Mouse (Mus musculus) natural killer cell, adult 2 months (primary cell): ENCODE results near the gene Farsa.

Source experiments
- DNase-seq, 2 experiments: peaks; one replicate each; pipeline ENCODE4 v3.0.0; 2022; ENCODE audit warnings: low spot score in 2 of 2

Gene Farsa

DNA sequence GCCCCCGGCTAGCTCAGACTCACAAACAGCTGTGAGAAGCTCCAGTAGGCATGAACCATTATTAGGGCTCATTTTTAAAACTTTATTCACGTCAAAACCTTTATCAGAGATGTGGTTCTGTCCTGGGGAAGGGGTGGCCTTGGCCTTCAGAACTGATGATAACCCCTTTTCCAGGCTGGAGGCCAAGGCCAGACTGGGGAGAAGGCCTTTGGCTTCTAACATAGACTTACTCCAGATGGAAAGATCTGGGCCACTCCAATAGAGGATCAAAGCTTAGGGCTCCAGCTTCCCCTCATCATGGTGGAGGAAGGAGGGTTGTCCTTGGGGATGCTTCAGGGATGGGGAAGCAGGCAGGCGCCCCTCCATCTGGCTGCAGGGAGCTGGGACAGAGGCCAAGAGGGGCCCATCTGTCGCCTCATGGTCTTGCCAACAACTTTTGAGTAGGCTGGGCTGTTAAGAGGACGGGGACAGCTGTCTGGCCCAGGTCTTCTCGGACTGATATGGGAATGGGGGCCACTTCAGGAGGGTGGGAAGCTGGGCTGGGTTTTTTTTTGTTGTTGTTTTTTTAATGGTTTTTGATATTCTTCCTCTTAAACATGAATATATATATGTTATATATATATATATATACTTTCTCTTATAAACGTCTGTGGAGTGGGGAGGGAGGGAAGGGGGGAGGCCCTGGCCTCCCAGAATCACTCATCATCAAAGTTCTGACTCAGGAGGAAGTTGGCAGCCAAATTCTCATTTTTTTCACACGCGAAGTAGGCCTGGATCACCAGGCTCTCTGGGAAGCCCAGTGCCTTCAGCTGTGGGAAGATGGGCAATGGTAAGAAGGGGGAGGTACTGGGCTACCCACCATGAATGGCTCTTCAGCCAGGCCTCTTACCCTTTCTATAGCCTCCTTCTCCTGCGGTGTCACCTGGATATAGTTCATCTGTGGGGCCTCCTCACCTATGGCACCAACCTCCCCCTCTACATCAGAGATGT lies 21.6 kb upstream of the Farsa start:
- no peak for DNase-seq

DNA sequence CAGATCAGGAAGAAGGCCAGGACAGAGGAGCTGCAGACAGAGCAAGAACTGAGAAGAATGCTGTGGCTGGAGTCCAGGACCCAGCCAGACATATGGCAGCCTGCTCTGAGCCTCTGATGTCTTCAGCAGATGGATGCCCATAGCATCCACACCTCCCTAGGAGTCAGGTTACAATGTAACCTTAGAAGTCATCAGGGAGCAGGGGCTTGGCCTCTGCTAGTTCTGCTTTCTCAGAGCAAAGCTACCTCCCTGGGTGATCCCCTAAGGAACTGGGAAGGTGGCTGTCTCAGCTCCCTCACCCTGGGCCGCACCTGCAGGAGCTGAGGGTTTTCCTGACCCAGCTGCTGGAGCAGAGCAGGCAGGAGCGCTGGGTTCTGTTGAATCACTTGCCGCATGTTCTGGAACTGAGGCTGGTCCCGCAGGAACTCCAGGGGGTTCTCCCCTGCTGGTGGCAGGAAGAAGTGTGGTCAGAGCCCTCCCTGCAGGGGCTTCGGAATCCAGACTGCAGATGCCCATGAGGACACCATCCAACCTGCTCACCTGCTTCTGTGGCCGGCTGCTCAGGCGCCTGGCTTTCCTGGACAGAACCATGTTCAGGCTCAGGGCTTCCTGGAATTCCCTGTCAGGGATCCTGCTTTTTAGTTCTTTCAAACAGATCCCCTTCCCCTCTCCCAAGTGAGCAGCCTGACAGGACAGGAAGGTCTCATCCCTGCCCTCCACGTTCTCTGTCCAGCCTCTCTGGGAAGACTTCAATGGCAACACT lies 19.5 kb upstream of the Farsa start:
- DNase-seq = no peak

DNA sequence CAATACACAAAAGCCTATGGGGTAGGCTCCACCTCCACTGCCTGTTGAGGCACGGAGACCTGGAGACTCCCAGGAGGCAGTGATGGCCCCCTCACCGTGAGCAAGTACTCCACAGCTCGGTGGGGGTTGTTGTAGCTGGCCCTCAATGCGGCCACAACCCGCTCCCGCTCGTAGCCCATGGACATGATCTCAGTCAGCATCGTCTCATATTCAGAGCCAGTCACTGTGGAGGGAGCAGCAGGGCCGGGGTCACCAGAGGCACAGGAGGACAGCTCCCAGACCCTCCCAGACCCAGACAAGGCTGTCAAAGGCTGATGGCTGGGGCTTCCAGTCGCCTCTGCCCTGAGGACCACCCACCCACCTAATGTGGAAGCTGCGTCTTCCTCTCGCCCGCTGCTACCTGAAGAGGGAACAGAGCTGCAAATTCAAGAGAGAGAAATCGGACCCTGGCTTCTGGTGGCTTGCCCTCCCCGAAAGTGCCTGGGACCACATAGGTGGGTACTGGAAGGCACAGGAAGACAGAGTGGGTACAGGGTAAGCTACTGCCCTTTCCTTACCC lies 18.8 kb upstream of the Farsa start:
- DNase-seq = no peak

DNA sequence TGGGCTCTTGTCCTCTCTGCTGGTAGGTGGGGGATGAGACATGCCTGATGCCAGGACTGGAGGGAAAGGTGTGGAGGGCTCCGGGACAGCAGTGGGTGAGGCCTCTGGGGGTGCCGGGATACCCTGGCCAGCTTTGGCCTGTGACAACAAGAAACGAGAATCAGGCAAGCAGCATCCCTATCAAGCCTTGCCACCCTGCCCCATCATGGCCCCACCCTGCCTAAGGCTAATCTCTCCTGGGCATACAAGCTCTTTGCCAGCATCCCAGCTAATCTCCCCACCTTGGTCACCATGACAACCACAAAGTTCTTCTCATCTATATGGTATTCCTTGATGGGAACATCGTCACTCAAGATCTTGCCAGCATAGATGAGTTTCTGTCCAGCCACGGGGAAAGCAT lies 18.3 kb upstream of the Farsa start:
- no peak for DNase-seq

DNA sequence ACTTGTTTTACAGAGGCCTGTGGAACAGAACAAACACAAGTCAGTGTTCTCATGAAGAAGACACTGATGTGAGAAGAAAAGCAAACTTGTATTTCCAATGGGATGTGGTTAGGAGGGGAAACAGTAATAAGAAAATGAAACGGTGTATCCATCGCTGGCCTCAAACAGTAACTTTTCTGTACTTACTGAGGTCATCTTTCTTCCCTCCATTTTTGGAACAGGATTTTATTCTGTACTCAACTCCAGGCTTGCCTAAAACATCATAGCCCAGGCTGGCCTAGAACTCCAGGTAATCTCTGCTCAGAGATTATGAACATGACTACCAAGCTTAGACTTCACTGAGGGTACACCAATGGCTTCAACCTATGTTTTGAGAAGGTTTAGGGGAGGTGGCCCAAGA lies 17.4 kb upstream of the Farsa start:
- no peak for DNase-seq

DNA sequence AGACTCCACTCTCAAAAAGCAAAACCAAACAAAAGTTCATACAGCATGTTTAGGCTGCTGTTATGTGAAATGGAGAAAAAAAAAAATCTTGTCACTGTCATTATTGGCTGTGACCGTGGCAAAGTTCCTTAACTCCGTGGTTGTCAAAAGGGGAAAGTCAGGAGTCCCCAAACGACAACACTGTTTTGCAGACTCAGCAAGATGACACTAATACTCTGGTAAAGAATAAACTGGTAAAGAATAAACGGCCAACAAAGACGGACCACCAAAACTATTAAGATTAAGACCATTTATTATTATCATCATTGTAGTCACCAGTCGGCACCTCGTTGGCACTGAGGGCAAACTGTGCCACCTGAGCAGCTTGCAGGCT lies 16.9 kb upstream of the Farsa start:
- DNase-seq = no peak

DNA sequence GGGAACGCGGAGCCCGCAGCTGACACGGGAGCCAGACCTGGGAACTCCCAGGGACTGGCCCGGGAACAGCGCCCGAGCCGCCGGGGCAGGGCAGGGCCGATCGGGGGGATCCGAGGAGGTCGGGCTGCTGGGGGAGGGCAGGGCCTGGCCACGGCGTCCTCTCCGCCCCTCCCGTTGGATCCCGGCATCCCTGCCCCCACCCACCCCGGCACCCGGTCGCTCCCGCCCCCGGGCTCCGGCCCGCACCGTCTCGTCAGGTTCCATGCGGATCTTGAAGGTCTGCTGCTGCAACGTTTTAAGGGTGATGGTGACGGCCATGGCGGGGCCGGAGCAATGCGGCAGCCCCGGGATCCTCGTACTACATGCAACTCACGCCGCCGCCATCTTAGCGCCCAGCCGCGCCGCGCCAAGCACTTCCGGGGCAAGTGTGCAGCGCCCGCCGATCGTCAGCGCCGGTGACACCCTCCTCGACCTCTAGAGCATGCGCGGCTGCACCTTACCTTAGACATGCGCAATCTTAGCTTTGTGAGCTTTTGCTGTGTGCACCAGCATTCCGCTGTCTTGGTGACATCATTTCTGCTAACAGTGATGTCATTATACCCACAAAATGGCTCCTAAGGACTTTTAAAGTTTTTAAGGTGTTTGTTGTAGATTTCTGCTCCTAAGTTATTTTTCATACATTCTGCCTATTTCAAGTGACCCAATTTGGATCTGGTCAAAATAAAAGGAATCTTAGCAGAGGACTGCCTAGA lies 16.4 kb upstream of the Farsa start, which contains the start of gene Rad23a:
Rad23a (minus strand) TSS at position 418 of the 752 bp plus-strand sequence.
- DNase-seq = peak; percentile 92 to 93

DNA sequence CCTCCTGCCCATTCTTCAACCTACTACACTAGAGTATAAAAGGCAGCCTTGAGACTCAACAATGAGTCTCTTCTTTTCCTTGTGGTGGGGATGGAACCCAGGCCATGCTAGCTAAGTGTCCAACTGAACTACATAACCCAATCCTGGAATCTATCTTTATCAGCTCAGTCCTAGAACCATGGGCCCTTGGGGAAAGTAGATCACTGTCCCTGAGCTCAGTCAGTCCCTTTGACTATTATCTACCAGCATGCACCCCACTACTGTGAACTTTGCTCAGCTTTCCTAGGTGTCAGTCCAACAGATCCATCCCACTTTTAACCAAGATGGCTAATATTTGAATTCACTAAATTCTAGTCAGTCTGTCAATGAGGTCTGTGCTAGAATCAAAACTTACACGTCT lies 15.3 kb upstream of the Farsa start:
- DNase-seq = no peak

DNA sequence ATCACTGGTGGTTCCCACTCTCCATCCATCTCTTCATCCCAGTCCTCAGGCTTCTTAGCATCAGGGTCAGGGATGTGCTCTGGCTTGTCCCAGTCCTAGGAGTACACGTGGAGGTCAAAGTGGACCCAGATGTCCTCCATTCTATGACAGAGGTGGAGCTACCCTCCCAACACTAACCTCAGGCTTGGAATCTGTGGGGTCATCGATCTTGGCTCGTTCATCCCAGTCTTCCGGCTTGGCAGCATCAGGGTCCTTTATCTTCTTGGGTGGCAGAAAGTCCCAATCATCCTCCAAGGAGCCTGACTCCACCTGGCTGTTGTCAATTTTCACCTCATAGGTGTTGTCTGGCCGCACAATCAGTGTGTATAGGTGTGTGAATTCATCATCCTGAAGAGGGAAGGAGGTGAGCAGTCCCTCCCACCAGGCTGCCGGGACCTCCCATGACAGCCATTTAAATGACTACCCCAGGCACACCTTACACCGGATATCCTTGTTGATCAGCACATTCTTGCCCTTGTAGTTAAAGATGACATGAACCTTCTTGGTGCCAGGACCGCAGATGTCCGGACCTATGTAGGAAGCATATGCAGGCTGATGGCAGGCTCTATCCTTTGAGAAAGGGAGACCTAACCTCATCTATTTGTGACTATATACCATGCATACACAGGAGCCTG lies 12.3 kb upstream of the Farsa start:
- DNase-seq = no peak

DNA sequence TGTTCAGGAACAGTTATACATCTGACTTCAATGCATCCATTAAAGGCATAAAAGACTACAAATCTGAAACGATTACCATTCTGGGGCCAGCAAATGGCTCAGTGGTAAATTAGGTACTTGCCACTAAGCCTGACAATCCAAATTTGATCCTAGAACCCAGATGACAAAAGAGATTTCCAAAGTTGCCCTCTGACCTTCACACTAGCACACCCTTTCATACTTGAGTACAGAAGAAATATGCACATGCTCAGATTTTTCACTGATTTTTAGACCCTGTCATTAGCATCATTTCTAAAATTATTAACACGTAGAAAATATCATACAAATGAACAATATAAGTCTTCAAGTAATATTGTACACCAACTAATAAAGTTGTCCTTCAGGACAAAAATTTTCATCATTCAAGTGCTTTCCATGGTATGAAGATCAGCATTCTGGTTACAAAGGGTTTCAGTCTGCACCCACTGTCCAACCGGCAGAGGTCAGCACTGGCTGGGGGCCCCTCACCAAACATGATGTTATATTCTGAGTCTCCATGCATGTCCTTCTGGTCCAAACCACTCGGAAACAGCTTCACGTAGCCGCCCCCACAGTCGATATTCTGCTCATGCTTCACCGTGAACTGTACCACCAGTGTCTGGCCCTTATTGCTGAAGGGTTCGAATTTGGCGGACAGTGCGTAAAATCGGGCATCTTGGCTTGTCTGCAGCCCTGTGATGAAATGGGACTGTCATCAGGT lies 11.3 kb upstream of the Farsa start:
- DNase-seq = peak; percentile 35 to 41

DNA sequence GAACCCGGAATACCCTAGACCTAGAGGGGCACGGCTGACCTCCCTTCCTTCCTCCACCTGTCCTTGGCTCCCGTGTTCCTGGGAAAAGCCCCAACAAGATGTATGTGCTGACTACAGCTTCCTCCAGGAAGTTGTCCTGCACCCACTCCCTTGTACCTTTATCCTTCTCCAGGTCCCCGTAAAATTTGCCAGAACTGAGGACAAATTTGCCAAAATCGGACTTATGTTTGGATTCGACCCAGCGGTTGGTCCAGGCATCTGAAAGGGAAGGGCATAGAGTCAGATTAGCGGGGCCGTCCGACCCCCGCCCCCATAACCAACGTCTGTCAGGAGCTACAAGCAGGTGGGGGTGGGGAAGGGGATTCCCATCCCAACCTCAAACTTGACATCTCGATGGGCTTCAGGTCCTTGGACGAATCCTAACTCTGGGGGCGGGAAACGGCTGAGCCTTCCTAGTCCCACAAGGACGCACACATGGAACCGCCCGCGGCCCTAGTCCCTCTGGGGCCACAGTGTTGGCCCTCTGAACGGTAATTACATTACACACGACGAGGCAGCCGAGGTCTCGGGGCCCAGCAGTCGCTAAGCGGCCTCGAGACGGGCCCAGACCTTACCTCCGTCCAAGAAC lies 10.6 kb upstream of the Farsa start:
- DNase-seq = no peak

DNA sequence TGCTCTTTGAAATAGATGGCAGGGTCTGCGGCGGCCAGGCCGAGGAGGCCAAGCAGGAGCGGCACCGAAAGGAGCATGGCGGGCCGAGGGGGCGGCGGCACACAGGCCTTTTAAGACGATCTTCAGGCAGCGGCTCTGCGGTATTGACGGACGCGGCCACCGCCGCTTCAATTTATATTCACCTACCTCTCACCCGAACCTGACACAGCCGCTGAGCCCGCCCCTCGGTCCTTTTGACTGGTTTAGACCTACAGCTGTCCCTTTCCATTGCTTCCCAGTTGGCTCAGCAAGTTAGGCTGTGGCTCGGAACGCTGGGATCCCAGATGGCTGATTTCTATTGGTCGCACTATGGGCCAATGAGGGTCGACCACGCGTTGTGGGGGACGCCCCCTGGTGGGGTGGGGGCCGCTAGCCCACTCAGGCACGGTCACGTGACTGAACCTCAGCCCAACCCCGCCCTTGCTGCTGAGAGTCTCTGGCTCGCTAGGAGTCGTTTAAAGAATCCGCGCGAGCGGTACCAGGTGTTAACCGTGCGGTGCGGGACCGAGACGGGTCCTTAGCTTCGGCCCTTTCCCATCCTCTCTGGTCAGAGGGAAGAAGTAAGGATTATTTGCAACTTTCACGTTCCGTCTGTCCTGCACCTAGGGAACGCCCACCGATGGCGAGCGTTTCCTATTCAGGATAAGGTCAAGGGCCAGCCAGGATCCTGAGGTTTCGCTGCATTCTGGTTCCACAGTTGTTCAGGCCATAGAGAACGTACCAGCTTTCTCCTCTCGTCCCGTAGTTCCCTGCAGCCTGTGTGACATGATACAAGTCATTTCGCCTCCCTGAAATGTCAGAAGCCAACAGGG lies 9.8 kb upstream of the Farsa start, which contains the start of gene Calr:
Calr (minus strand) TSS at position 213 of the 851 bp plus-strand sequence.
- DNase-seq = peak; percentile 99 to 100

DNA sequence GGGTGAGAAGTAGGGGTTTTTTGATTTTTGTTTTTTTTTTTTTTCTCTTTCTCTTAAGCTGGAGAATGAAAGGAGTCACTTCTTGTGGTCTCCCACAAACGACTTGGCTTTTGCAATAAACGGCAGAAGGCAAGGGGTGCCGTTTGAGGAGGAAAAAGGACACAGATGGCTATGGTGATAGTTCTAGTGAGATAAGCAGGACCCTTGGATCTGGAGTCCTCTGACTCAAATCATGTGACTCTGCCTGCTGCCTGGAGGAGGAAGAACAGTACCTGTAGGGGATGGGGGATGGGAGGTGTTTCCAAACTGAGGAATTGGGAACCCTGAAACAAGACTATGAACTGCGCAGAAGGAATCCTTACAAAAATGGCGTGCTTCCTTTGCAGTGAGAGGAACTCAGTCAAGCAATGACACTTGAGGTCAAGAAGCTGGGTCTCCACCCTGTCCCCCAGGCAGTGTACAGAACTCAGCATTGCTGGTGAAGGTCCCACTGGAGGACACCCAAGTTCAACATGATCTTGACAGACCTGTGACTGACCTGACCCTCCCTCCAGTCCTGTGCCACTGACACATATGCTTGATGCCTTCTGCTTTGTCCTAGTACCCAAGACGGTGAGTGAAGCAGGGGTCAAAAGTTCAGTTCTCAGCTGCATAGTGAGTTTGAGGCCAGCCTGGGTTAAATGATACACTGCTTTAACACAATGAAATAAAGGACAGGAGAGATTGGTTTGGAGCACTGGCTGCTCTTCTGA lies 8.9 kb upstream of the Farsa start:
- peak; percentile 13 to 23 for DNase-seq

DNA sequence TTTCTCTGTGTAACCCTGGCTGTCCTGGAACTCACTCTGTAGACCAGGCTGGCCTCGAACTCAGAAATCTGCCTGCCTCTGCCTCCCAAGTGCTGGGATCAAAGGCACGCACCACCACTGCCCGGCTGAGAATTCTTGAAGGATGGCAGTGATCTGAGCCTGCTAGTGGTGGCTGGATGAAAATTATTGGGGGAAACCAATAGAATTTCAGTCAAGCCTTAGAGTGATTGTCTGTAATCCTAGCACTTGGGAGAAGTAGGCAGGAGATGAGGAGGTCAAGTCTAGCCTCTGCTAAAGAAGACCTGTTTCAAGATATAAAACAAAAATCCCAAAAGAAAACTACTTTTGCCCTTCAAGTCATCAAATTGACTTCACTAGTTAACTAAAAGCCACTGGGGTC lies 355 bp upstream of the Farsa start:
- DNase-seq = no peak

DNA sequence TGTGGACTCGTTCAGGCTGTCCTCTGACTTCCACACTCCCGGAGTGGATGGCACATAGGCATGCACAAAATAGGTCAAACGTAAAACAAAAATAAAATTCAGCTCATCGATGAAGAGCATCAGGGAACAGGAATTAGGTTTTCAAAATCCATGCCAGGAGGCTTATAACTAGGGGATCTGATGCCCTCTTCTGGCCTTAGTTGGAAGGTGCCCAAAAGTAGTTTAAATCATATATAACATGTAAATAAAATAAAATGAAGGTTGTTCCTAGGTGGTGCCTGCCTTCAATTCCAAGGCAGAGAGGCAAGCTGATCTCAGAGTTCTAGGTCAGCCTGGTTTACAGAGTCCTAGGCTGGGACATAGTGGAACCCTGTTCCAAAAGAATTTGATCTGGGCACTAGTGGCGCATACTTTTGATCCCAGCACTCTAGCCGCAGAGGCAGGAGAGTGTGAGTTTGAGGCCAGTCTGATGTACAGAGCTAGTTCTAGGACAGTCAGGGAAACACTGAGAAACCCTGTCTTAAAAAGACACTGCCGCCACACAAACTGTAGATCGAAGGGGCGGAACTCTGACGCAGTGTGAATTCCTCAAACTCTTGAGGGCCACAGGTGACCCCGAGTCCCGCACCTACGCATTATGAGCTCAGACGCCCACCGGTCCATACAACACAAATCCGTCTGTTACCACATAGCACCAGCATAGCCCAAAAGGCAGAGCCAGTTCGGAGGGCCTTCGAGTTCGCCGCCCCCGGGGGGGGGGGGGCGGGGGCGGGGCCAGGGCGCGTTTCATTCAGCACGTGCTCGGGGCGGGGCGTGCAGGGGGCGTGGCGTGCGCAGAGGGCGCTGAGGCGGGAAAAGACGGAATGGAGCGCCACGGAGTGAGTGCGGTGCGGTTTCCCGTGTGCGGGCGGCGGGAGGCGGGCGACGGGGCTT lies 14.9 kb downstream of the Farsa start, which contains the start of gene Syce2:
Syce2 (plus strand) TSS at position 736 of the 933 bp plus-strand sequence.
- DNase-seq = peak; percentile 69 to 86

DNA sequence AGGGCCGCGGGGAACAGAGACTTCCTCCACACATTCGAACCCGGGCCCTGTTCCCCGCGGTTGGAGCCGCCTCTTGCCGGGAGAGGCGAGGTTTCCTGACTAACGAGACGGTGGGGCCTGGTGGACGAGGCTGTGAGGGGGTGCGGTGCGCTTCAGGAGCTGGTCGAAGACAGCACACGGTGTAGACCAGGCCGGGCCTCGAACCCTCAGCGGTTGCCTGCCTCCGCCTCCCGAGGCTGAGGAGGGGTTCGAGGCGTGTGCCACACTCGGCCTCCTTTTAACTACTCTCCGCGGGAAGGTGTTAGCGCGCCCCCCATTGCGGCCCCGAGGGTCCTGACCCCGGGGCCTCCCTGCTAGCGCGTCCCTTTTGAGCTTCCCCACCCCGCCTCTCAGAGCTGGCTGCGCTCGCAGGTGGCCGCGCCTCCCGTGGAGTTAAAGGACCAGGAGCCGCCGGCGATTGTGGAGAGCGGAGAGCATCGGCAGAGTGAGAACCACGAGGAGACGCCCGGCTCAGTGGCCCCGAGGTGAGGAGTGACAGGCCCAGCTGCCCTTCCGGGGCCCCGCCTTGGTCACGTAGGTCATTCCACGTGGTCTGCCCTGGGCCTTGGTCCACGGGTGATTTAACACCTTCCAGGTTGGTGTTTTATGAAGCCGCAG lies 15.6 kb downstream of the Farsa start:
- peak; percentile 49 to 61 for DNase-seq
